Mouse (Mus musculus) neural tube, embryonic 11.5 days (tissue): Measurements from ENCODE around the gene Pank4. TPM values are rescaled to one million over a fixed set of nuclear protein-coding genes. Genes with fewer than 3 reads are reported as not detected.

Experiments
- ATAC-seq: fragments of 200-750 bp; cut with Nextera tagmentation; 2 replicates; pipeline ENCODE4 v1.8.0; 2017; ENCODE audit warnings: moderate number of reproducible peaks, mild to moderate bottlenecking, moderate TSS enrichment, moderate library complexity; ENCODE audit not compliant: insufficient read depth, low FRiP score, low TSS enrichment
- DNase-seq: peaks from one replicate; pipeline ENCODE4 v3.0.0-alpha.2; 2015; ENCODE audit warnings: low spot score
- H3K27ac ChIP-seq: fragments of 300-500 bp; sonication (generic); 2 replicates; pipeline ENCODE4 v1.5.1; 2014; ENCODE audit warnings: low read depth, mild to moderate bottlenecking, low read length
- H3K27me3 ChIP-seq: fragments of 300-500 bp; sonication (generic); 2 replicates; pipeline ENCODE4 v1.6.1; 2014; ENCODE audit warnings: mild to moderate bottlenecking, low read length, mixed read lengths; ENCODE audit not compliant: control insufficient read depth, insufficient read depth
- H3K36me3 ChIP-seq: fragments of 300-500 bp; sonication (generic); 2 replicates; pipeline ENCODE4 v1.6.1; 2014; ENCODE audit warnings: mild to moderate bottlenecking, low read length, moderate library complexity, mixed read lengths; ENCODE audit not compliant: control insufficient read depth, insufficient read depth
- H3K4me1 ChIP-seq: fragments of 300-500 bp; sonication (generic); 2 replicates; pipeline ENCODE4 v1.6.1; 2014; ENCODE audit warnings: low read length, mixed read lengths; ENCODE audit not compliant: control insufficient read depth, insufficient read depth
- H3K4me2 ChIP-seq: fragments of 300-500 bp; sonication (generic); 2 replicates; pipeline ENCODE4 v1.6.1; 2014; ENCODE audit warnings: low read depth, mild to moderate bottlenecking, moderate library complexity
- H3K4me3 ChIP-seq: fragments of 300-500 bp; sonication (generic); 2 replicates; pipeline ENCODE4 v1.5.1; 2014; ENCODE audit warnings: low read depth, low read length
- H3K9ac ChIP-seq: fragments of 300-500 bp; sonication (generic); 2 replicates; pipeline ENCODE4 v1.6.1; 2014; ENCODE audit warnings: mild to moderate bottlenecking, low read length
- H3K9me3 ChIP-seq: fragments of 300-500 bp; sonication (generic); 2 replicates; pipeline ENCODE4 v1.6.1; 2016; ENCODE audit warnings: low read length; ENCODE audit not compliant: control insufficient read depth
- WGBS: fragments of 180-500 bp; shearing (Covaris S2); extraction: QIAGEN DNeasy Blood & Tissue Kit; methylation state at CpG from one replicate; pipeline ENCODE4 v1.1.7; 2014; 5-methylcytosine and 5-hydroxymethylcytosine counted together
- polyA plus RNA-seq: library from polyadenylated mRNA; unstranded; fragments of >200 nt; fragmentation: Nextera tagmentation; extraction: Ambion mirVana; gene quantifications from 2 replicates; pipeline ENCODE4 v1.2.1, GENCODE M21; 2014

The Pank4 gene
- polyA plus RNA-seq, 1 experiment from 2014 or later, result 38.2 TPM

DNA sequence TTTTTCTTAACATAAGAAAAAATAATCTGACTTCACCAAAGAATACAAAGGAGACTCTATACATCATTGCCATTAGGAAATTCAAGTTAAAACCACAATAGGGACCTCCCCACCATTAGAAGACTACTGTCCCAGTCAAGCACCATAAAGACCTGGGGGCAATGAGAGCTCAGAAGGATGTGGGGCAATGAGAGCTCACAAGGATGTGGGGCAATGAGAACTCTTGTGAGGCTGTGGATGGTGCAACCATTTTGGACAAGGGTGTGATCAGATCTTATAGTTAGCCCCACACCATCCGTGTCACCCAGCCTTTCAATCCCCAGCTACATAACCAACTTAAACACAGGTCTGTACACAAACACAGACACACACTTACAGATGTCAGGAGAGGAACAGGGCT, 26.2 kb upstream of the Pank4 start:
- Histone ChIP-seq H3K9ac (no peak overlapping the region), H3K36me3 (no peaks in the 10 kb centered on the region), H3K27ac (no peak overlapping the region), H3K4me3 (no peak overlapping the region), H3K4me1 (no peaks in the 10 kb centered on the region), H3K4me2 (no peak overlapping the region), H3K9me3 (no peaks in the 10 kb centered on the region), H3K27me3 (no peaks in the 10 kb centered on the region)
- 80% methylated on average over 1 of the region's 1 CpGs for WGBS
- DNase-seq, result no peak
- ATAC-seq, result no peak

DNA sequence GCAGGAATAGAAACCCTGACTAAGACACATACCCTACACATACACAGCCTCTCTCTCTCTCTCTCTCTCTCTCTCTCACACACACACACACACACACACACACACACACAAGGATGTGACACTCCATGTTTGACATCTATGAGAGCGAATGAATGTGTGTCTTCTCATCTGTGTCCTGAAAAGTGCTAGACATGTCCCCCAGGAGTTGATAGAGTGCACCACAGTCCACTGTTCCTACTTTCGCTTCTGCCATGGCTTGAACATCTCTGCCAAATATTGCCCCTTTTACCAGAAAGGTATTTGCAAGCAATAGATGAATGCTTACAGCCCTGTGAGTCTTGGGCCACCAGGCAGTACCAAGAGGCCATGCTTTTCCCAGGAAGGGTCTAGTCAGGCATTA, 23.8 kb upstream of the Pank4 start:
- no peak overlapping the region for H3K4me3 ChIP-seq
- no peak overlapping the region for H3K27ac ChIP-seq
- H3K27me3 ChIP-seq, result no peaks in the 10 kb centered on the region
- H3K9me3 ChIP-seq, result no peaks in the 10 kb centered on the region
- H3K36me3 ChIP-seq, result no peaks in the 10 kb centered on the region
- H3K9ac ChIP-seq, result no peak overlapping the region
- H3K4me2 ChIP-seq, result no peak overlapping the region
- no peaks in the 10 kb centered on the region; the same call in none of the 2 replicates for H3K4me1 ChIP-seq
- DNase-seq (no peak), ATAC-seq (no peak)
- 84% methylated on average over 2 of the region's 2 CpGs for WGBS

DNA sequence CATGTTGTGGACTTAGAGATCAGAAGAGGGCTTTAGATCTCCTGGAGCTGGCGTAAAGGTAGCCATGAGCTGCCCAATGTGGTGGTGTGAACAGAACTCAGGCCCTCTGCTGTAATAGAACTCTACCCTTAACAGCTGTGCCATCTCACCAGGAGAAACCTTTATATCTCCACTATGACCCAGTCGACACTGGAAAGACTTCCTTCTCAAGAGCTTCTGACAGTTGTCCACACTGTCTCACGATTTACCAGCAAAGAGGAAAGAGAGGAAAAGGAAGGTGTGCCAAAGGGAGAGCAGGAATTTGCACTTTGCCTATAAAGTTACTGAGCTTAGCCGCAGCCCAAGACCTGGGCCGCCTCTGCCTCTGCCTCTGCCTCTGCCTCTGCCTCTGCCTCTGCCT, 22.1 kb upstream of the Pank4 start:
- Histone ChIP-seq H3K4me1 (peaks cover 8% of the 10 kb centered on the region), H3K36me3 (no peaks in the 10 kb centered on the region), H3K27ac (no peak overlapping the region), H3K27me3 (no peaks in the 10 kb centered on the region), H3K9ac (no peak overlapping the region), H3K9me3 (no peaks in the 10 kb centered on the region), H3K4me3 (no peak overlapping the region), H3K4me2 (no peak overlapping the region)
- DNase-seq (no peak), ATAC-seq (no peak)
- 88% methylated on average over 4 of the region's 5 CpGs for WGBS

DNA sequence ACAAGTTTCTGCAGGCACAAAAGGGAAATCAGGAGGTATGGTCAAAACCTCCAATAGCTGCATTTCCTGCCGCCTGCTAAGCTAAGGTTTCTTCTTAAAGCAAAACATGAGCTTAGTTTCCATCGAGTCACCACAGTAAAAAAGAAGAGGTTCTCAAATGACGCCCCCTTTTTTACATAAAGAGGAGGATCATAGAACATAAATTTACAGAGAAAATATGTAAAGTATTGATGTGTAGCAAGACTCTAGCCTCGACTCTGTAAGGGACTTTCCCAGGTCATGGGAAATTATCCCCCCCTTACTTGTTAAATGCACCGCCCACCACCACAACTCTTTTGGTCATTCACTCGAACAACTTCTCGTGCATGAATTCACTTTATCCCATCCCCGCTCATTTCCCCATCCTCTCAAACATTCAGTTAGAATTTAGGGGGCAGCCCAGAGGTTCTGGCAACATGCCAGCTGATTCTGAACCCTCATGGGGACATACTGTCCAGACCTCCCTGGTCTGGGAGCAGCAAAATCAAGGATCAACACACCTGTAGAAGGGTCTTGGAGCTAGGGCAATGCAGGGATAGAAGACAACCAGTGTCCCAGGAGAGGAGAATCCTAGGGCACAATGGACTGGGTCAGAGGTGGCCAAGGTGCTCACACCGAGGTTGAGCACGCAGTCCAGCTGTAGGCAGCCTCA, 21.1 kb upstream of the Pank4 start:
- 86% methylated on average over 10 of the region's 10 CpGs for WGBS
- DNase-seq, result no peak

DNA sequence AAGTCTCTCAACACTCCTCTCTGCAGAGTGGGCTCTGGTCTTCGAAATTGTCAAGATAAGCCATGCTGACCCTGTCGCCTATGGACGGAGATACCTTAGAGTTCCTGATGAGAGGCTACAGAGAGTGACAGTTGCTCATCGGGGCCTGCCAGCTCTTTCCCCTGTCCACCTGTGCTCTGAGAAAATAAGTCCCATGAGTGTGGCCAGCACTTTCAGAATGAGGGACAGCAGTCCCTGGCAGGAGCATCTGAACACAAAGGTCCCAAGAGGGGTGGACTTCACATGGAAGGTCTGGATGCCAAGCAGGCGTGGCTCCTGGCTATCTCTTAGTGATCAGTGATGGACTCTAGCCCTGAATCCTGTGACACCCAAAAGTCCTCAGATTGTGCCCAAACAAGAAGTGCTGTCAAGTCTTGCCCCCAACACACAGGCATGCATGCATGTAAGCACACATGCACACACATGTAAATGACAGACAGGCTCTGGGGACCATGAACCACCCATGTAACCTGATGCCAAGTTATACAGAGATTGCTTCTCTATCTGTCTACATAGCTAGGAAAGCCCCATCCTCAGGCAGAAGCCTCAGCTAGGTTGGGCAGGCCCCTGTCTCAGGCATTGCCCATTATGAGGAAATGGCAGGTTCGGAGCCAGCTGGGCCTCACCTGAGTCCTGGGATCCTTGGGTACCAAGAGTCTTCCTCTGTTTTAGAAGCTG, 20.4 kb upstream of the Pank4 start:
- WGBS, result 91% methylated on average over 6 of the region's 6 CpGs
- ATAC-seq, result no peak
- no peak overlapping the region for H3K4me3 ChIP-seq
- H3K4me2 ChIP-seq, result no peak overlapping the region
- DNase-seq, result peak; percentile 6
- no peak overlapping the region for H3K9ac ChIP-seq
- peaks cover 14% of the 10 kb centered on the region for H3K4me1 ChIP-seq
- no peaks in the 10 kb centered on the region for H3K27me3 ChIP-seq
- no peaks in the 10 kb centered on the region for H3K9me3 ChIP-seq
- no peak overlapping the region for H3K27ac ChIP-seq
- H3K36me3 ChIP-seq, result no peaks in the 10 kb centered on the region

More for the DNA sequence above, 21.1 kb upstream of the Pank4 start:
- H3K4me1 ChIP-seq, result peaks cover 12% of the 10 kb centered on the region
- no peak overlapping the region for H3K4me3 ChIP-seq
- H3K27me3 ChIP-seq, result no peaks in the 10 kb centered on the region
- no peaks in the 10 kb centered on the region for H3K9me3 ChIP-seq
- no peak overlapping the region for H3K9ac ChIP-seq
- H3K27ac ChIP-seq, result no peak overlapping the region
- no peak for ATAC-seq
- H3K36me3 ChIP-seq, result no peaks in the 10 kb centered on the region
- H3K4me2 ChIP-seq, result no peak overlapping the region

DNA sequence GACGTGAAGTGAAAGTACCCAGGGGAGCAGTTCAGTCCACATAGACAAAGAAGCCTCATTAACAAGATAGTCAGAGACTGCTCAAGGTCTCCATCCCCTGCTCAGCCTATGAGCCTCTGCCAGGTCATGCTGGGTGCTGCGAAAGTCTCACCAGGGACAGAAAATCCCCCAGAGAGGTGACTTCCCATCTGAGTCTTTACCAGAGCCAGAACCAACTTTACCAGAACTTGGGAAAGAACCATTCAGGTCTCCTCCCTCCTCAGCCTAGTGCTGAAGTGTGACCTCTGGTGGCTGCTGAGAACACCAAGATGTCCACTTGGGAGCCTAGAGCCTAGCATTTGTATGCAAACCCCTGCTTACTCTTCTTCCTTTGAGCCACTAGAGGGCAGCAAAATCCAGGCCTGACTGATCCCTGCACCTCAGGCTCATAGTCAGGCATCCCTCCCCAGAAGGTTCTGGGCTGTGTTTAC, 19.8 kb upstream of the Pank4 start:
- Histone ChIP-seq H3K4me2 (no peak overlapping the region), H3K27ac (no peak overlapping the region), H3K9me3 (no peaks in the 10 kb centered on the region), H3K36me3 (no peaks in the 10 kb centered on the region), H3K9ac (no peak overlapping the region), H3K4me1 (peaks cover 21% of the 10 kb centered on the region), H3K4me3 (no peak overlapping the region), H3K27me3 (no peaks in the 10 kb centered on the region)
- 21% methylated on average over 2 of the region's 2 CpGs for WGBS
- DNase-seq (peak; percentile 72), ATAC-seq (peak; percentile 73)

DNA sequence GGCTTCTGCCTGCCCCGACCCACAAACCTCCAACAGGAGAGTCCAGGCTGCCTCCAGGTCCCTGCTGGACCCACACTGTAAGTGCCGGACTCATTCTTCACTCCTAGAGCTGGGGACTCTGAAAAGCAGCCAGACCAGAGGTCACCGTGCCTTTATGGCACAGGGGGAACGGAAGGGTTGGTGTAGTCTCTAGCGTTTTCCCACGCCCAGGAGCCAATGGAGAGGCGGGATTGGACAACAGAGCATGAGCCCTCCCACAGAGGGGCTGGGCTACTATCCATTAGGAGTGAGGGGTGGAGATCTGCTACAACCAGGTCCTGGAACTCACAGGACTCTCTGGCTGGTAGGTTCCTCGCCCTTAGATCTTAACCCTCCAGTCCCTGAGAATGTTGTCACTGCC, 17.6 kb upstream of the Pank4 start:
- no peaks in the 10 kb centered on the region for H3K36me3 ChIP-seq
- under 1% methylated on average over 8 of the region's 8 CpGs for WGBS
- H3K4me3 ChIP-seq, result peak overlapping the region; percentile 34
- ATAC-seq (peak; percentile 68), DNase-seq (peak; percentile 87)
- H3K9ac ChIP-seq, result peak overlapping the region; percentile 53
- peak overlapping the region; percentile 40 for H3K27ac ChIP-seq
- peak overlapping the region; percentile 56 for H3K4me2 ChIP-seq
- H3K27me3 ChIP-seq, result no peaks in the 10 kb centered on the region
- peaks cover 26% of the 10 kb centered on the region for H3K4me1 ChIP-seq
- H3K9me3 ChIP-seq, result no peaks in the 10 kb centered on the region

DNA sequence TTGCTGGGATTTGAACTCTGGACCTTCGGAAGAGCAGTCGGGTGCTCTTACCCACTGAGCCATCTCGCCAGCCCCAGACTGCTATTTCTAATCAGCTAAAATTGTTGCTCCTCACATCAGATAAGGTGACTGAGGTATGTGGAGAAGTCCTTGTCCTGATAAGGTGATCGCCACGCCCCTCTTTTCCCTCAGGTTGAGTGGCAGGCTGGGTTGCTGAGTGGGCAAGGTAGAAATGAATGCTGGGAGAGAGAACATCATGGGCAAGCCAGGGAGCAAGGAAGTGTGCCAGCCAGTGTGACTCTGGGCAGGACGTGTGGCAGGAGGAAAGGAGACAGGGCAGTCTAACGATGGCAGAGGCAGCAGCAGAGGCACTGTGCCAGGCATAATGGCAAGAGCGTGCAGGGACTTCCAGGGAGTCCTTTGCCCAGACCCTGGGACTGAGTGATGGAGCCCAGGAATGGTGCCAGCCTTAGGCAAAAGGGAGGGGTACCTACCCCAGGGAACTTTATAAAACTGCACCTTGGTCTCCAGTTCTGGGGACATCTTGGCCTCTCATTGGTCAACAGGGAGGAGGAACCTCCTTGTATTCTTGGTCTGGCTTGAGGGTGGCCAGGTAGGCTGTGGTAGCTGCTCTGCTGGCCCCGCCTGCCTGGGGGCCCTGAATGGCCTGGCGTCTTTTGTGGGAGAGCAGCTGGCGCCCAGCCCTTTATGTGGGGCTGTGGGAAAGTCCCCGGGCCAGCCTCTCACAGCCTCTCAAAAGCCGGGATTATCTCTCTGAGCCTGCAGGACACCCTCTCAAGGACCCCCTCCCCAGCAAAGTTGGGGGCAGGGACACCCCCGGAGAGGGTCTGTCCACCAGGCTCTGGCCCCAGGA, 15.6 kb upstream of the Pank4 start:
- DNase-seq (peak; percentile 64), ATAC-seq (0 out of 2 replicates have a peak, but pooled peaks have one; percentile 10)
- Histone ChIP-seq H3K4me2 (peak overlapping the region; percentile 32), H3K36me3 (no peaks in the 10 kb centered on the region), H3K27me3 (peaks cover 3% of the 10 kb centered on the region; the same call in 1 of the 2 replicates), H3K4me3 (no peak overlapping the region), H3K4me1 (peaks cover 34% of the 10 kb centered on the region), H3K27ac (peak overlapping the region; percentile 49), H3K9me3 (no peaks in the 10 kb centered on the region), H3K9ac (no peak overlapping the region; the same call in 1 of the 2 replicates)
- WGBS, result 44% methylated on average over 14 of the region's 14 CpGs
